9 mouse cellular contexts compared by ENCODE assay signal in genomic region chr7:45211851-45212251, GRCm38 (mm10). TPM values are rescaled to one million over a fixed set of nuclear protein-coding genes. Genes with fewer than 3 reads are reported as not detected.
DNase-seq lines count a peak whose midpoint lies in the region; ATAC-seq lines count a peak whose summit lies in the region.
"Had no signal": no experiment of that assay in that cellular context is flagged by ENCODE, and none has a peak within 500 bp of the region (broad histone marks: within the 10 kb centered on the region; RNA-seq: fewer than 3 reads in every experiment).

Gene Dkkl1 (minus strand): TSS chr7:45212147.

- WGBS in limb, embryonic 12.5 days: 5% methylated on average over 17 of the region's 17 CpGs

- peaks cover 35% of the 10 kb centered on the region for H3K27me3 ChIP-seq in limb, embryonic 12.5 days
- no peaks in the 10 kb centered on the region for H3K27me3 ChIP-seq in splenic B cell, adult 2 months (ENCODE audit: control insufficient read depth, insufficient read depth, low read length, poor library complexity, severe bottlenecking)

- peak within 1 kb of the TSS; percentile 34 for H3K4me2 ChIP-seq in limb, embryonic 12.5 days

- H3K36me3 ChIP-seq in limb, embryonic 12.5 days: no peaks in the 10 kb centered on the region
- H3K36me3 ChIP-seq in splenic B cell, adult 2 months (ENCODE audit: control insufficient read depth, insufficient read depth, low read length, poor library complexity, severe bottlenecking): no peaks in the 10 kb centered on the region

- DNase-seq in frontal cortex, adult 2 months (ENCODE audit: extremely low spot score in 1 of 2, low spot score in 1 of 2): no peak
- no peak for DNase-seq in frontal cortex, postnatal 10 days (ENCODE audit: low spot score in 2 of 2)
- DNase-seq in CD4-positive helper T cell, adult 2 months (ENCODE audit: low read depth, low spot score): peak; percentile 47
- peak; percentile 62 for DNase-seq in splenic B cell, adult 2 months (ENCODE audit: low read depth, low spot score)
- no peak for DNase-seq in adrenal gland, adult 2 months
- no peak for DNase-seq in embryo, embryonic 10.5 days (ENCODE audit: low spot score)

- H3K4me3 ChIP-seq in limb, embryonic 12.5 days (replicated peaks): peak within 1 kb of the TSS; percentile 19; the same call in 1 of the 2 replicates

- peak; percentile 89 for ATAC-seq in erythroid progenitor cell, adult 5-6 weeks (replicated peaks; ENCODE audit: low FRiP score, poor library complexity, severe bottlenecking)
- no peak for ATAC-seq in limb, embryonic 12.5 days (ENCODE audit: insufficient number of reproducible peaks, insufficient read depth, low FRiP score, low TSS enrichment, low read depth)
- ATAC-seq: Patski had no signal

- H3K9ac ChIP-seq in limb, embryonic 12.5 days (replicated peaks): no peak within 1 kb of the TSS

- H3K27ac ChIP-seq in limb, embryonic 12.5 days: no peak within 1 kb of the TSS

- peaks cover 4% of the 10 kb centered on the region; the same call in 1 of the 2 replicates for H3K4me1 ChIP-seq in limb, embryonic 12.5 days (replicated peaks)

- 0 out of 2 replicates have a peak, but pooled peaks cover 4% of the 10 kb centered on the region for H3K9me3 ChIP-seq in limb, embryonic 12.5 days

RNA-seq across cellular contexts. Expression of gene Dkkl1, which starts in this region (rescaled TPM):
- 29.5 and 29.9 TPM in 2 replicates for polyA plus RNA-seq in frontal cortex, adult 2 months (2012; rRNA removed)
- total RNA-seq in erythroid progenitor cell, adult 5-6 weeks (2015; ENCODE audit: low replicate concordance): 6.3 and 8.6 TPM in 2 replicates
- 0.77 TPM in 1 of 2 replicates, not detected in the other for total RNA-seq in erythroid progenitor cell, adult 5-6 weeks (2017; ENCODE audit: low replicate concordance)
- 0.80 and 1.2 TPM in 2 replicates for polyA plus RNA-seq in limb, embryonic 12.5 days (2016; fragmentation: Nextera tagmentation; extraction: Ambion mirVana)
- total RNA-seq in adrenal gland, adult 2 months (2021): not detected
- not detected in 2 replicates for polyA plus RNA-seq in adrenal gland, adult 2 months (2012; rRNA removed)
- polyA plus RNA-seq: Patski had no signal

Comparison
In these comparisons a context has a peak if more than half of its experiments do, and no peak if none do; other contexts are left out.
1. RNA of gene Dkkl1 (polyA plus RNA-seq): 29.5 to 29.9 TPM in frontal cortex, adult 2 months; 0.80 to 1.2 TPM in limb, embryonic 12.5 days and not detected in adrenal gland, adult 2 months; every median in the first group is over 10 times any median in the second.
2. DNase-seq: peak in CD4-positive helper T cell, adult 2 months (single experiment) and splenic B cell, adult 2 months (single experiment); none in frontal cortex, adult 2 months (0 of 2), frontal cortex, postnatal 10 days (0 of 2), adrenal gland, adult 2 months (single experiment) and embryo, embryonic 10.5 days (single experiment).